Mouse (Mus musculus): ENCODE data around the gene Rhbg. TPM values are rescaled to one million over a fixed set of nuclear protein-coding genes. Genes with fewer than 3 reads are reported as not detected.
"Not testable (repeated sequence)": the region's sequence is repeated elsewhere in the genome, so short reads cannot be mapped to it uniquely, and the experiment has no call there.

Rhbg gene
- polyA plus RNA-seq, 1 experiment from 2014 or later, result 0.64 TPM

DNA sequence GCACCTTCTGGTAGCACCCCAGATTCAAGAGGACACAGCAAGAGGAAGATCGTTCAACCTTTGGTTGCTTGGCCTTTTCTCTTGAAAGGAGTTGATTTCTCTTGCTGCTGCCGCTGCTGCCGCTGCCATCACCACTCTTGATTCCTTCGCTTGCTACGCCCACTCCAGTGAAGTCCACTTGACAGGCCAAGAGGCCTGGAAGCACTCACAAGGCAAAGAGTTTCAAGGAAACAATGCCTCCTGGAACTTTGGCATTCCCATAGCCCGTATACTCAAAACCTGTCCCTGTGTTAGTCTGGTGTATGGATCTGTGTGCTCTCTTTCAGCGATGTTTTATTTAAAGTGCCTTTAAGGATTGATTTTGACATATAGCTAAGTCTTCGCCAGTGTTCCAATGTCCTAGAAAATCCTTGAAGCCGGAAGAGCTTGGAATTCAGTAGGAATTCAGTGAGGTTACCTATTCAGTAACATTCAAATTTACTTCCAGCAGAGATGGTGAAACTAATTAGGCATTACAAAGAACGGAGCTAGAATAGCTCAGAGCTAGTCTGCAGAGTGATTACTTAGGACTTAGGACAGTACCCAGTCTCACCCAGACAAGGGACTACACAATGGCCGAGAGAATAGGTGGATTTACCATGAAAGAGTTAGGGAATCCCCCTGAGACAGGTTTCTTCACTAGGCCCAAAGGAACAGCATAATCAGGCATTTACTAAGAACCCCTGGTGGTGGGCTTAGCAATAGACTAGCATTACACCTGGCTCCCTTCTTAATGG, 26.8 kb upstream of the Rhbg start:
- not testable (repeated sequence) for H3K9ac ChIP-seq; H3K4me2 ChIP-seq (replicated peaks); H3K36me3 ChIP-seq; H3K4me3 ChIP-seq; H3K9me3 ChIP-seq; H3K27me3 ChIP-seq; H3K4me1 ChIP-seq; ATAC-seq (ENCODE audit: insufficient number of reproducible peaks, insufficient read depth, low FRiP score, low TSS enrichment); H3K27ac ChIP-seq
- WGBS, result 63% methylated on average over 11 of the region's 11 CpGs

DNA sequence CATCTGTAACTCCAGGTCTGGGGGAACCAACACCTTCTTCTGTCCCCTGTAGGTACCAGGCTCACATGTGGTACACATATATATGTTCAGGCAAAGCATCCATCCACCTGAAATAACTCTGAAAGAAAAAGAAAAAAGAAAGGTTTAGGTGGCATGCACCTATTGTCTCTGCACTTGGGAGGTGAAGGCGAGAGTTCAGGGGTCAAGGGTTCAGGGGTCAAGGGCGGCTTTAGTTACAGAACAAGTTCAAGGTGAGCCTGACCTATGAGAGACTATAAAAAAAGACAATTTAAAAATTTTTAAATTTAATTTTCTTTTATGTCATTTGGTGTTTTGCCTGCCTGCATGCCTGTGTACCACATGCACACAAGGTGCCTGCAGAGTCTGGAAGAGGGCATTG, 25.5 kb upstream of the Rhbg start:
- 91% methylated on average over 2 of the region's 2 CpGs for WGBS
- H3K36me3 ChIP-seq, result no peaks in the 10 kb centered on the region

DNA sequence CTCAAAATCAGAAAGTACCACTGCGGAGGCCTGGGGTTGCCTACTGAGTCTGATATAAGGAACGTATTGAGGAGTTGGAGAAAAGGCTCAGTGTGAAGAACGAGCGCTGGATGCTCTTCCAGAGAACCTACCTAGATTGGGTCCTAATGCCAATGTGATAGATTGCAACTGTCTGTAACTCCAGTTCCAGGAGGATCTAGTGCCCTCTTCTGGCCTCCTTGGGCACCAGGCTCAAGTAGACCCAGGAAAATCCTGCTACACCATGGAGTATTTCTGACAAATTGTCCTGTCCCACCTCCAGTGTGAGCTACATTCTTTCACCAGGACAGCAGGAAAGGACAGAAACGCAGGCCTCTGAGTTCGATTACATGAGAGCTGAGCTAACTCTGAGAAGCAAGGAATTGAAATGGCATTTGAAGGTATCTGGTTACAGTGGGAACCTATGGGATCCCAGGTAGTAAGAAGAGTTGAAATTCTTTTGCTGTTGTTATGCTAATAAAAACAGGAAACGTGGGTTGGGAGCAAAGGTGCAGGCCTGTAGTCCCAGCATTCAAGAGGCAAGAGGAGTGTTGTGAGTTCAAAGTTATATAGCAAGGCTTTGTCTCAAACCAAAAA, 22.1 kb upstream of the Rhbg start:
- WGBS, result 47% methylated on average over 7 of the region's 7 CpGs
- no peak for ATAC-seq (ENCODE audit: insufficient number of reproducible peaks, insufficient read depth, low FRiP score, low TSS enrichment)

More for the DNA sequence above, 25.5 kb upstream of the Rhbg start:
- no peak overlapping the region for H3K4me2 ChIP-seq (replicated peaks)
- ATAC-seq (ENCODE audit: insufficient number of reproducible peaks, insufficient read depth, low FRiP score, low TSS enrichment), result no peak
- no peak overlapping the region for H3K9ac ChIP-seq
- no peak overlapping the region for H3K27ac ChIP-seq
- no peaks in the 10 kb centered on the region for H3K4me1 ChIP-seq
- no peaks in the 10 kb centered on the region for H3K27me3 ChIP-seq
- no peak overlapping the region for H3K4me3 ChIP-seq
- H3K9me3 ChIP-seq, result no peaks in the 10 kb centered on the region

DNA sequence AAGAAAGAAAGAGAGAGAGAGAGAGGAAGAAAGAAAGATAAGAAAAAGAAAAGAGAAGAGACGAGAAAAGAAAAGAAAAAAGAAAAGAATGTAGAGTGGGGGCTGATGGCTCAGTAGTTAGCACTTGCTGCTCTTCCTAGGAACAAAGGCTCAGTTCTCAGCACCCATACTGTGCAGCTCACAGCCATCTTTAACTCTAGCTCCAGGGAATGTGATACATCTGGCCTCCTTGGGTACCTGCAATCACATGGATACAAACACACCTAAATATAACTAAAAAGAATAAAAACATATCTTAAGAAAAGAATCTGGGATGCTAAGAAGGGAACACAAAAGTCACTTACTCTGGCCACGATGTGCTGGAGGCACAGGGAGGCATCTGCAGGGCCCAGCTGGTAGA, 21.6 kb upstream of the Rhbg start:
- H3K4me1 ChIP-seq, result no peaks in the 10 kb centered on the region
- no peak for ATAC-seq (ENCODE audit: insufficient number of reproducible peaks, insufficient read depth, low FRiP score, low TSS enrichment)
- H3K27ac ChIP-seq, result no peak overlapping the region
- no peak overlapping the region for H3K9ac ChIP-seq
- 92% methylated on average over 2 of the region's 2 CpGs for WGBS
- no peak overlapping the region for H3K4me2 ChIP-seq (replicated peaks)
- no peaks in the 10 kb centered on the region for H3K36me3 ChIP-seq
- H3K4me3 ChIP-seq, result no peak overlapping the region
- H3K27me3 ChIP-seq, result no peaks in the 10 kb centered on the region
- no peaks in the 10 kb centered on the region for H3K9me3 ChIP-seq

More for the DNA sequence above, 22.1 kb upstream of the Rhbg start:
- Histone ChIP-seq H3K9me3 (no peaks in the 10 kb centered on the region), H3K4me1 (no peaks in the 10 kb centered on the region), H3K27ac (no peak overlapping the region), H3K36me3 (no peaks in the 10 kb centered on the region), H3K9ac (no peak overlapping the region), H3K4me3 (no peak overlapping the region), H3K4me2 (replicated peaks) (no peak overlapping the region), H3K27me3 (no peaks in the 10 kb centered on the region)

DNA sequence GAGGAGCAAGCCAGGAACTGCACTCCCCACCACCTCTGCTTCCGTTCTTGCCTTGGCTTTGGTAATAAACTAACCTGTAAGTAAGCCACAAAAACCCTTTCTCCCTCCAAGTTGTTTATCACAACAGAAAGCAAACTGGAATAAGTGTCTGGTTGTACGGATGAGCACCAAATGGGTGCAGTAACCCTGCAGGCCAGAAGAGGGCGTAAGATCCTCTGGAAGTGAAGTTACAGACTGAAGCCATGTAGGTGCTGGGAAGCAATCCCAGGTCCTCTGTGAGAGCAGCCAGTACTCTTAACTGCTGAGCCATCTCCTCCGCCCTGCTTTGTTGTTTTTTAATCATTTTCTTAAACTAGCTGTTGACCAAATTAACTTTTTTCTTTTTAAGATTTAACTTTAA, 19.5 kb upstream of the Rhbg start:
- Histone ChIP-seq H3K4me1 (no peaks in the 10 kb centered on the region), H3K4me2 (replicated peaks) (no peak overlapping the region), H3K27ac (no peak overlapping the region), H3K9me3 (no peaks in the 10 kb centered on the region), H3K9ac (no peak overlapping the region), H3K27me3 (no peaks in the 10 kb centered on the region), H3K4me3 (no peak overlapping the region), H3K36me3 (no peaks in the 10 kb centered on the region)
- no peak for ATAC-seq (ENCODE audit: insufficient number of reproducible peaks, insufficient read depth, low FRiP score, low TSS enrichment)
- 90% methylated on average over 4 of the region's 4 CpGs for WGBS

DNA sequence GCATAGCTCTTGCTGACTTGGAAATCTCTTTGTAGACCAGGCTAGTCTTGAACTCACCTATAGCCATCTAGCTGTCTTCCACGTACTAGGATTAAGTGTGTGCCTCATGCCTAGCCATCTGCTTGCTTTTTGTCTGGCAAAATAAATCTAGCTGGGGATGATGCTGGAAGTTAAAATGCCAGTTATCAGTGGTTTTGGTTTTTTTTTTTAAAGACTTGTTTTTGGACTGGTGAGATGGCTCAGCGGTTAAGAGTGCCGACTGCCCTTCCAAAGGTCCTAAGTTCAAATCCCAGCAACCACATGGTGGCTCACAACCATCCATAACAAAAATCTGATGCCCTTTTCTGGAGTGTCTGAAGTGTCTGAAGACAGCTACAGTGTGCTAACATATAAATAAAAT, 17.4 kb upstream of the Rhbg start:
- ATAC-seq (ENCODE audit: insufficient number of reproducible peaks, insufficient read depth, low FRiP score, low TSS enrichment), result no peak
- no peaks in the 10 kb centered on the region for H3K9me3 ChIP-seq
- 91% methylated on average over 3 of the region's 3 CpGs for WGBS

DNA sequence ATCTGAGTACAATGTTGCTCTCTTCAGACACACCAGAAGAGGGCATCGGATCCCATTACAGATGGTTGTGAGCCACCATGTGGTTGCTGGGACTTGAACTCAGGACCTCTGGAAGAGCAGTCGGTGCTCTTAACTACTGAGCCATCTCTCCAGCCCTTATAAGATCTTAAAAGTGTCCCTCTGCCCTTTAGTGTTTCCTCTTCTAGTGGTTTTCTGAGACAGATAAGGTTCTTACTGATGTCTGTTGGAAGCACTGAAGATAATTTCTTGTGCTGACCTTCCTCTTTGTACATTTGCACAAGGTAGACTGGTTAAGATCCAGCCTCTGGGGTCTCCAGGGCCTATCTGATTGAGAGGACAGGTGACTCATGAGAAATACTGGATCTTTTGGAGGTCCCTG, 16.8 kb upstream of the Rhbg start:
- not testable (repeated sequence) for H3K27ac ChIP-seq; H3K9me3 ChIP-seq; H3K27me3 ChIP-seq; ATAC-seq (ENCODE audit: insufficient number of reproducible peaks, insufficient read depth, low FRiP score, low TSS enrichment); H3K4me3 ChIP-seq; H3K9ac ChIP-seq; H3K4me1 ChIP-seq; H3K4me2 ChIP-seq (replicated peaks); H3K36me3 ChIP-seq
- 89% methylated on average over 2 of the region's 2 CpGs for WGBS

More for the DNA sequence above, 17.4 kb upstream of the Rhbg start:
- H3K9ac ChIP-seq, result no peak overlapping the region
- no peaks in the 10 kb centered on the region for H3K36me3 ChIP-seq
- no peak overlapping the region for H3K4me2 ChIP-seq (replicated peaks)
- H3K4me1 ChIP-seq, result no peaks in the 10 kb centered on the region
- no peaks in the 10 kb centered on the region for H3K27me3 ChIP-seq
- no peak overlapping the region for H3K4me3 ChIP-seq
- no peak overlapping the region for H3K27ac ChIP-seq

DNA sequence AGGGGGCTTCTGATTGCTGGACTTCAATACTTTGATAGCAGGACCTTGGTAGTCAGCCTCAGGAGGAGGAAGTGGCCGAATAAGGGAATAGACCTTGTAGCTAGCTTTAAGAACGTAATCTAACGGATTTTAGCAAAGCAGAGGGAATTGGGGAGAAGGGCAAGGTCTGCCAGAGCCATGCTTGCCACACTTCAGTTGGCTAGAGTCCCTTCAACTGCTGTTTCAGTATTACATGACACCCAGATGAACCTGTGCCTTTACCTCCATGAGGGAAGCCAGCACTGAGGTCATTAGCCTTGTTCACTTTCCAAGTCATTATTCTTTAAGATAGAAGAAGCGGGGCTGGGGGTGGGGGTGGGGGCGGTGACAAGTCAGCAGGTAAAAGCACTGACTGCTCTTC, 14.5 kb upstream of the Rhbg start:
- Histone ChIP-seq H3K4me3 (no peak overlapping the region), H3K36me3 (no peaks in the 10 kb centered on the region), H3K4me1 (no peaks in the 10 kb centered on the region), H3K9me3 (no peaks in the 10 kb centered on the region), H3K27ac (no peak overlapping the region), H3K27me3 (no peaks in the 10 kb centered on the region), H3K4me2 (replicated peaks) (no peak overlapping the region), H3K9ac (no peak overlapping the region)
- no peak for ATAC-seq (ENCODE audit: insufficient number of reproducible peaks, insufficient read depth, low FRiP score, low TSS enrichment)
- 86% methylated on average over 5 of the region's 5 CpGs for WGBS

DNA sequence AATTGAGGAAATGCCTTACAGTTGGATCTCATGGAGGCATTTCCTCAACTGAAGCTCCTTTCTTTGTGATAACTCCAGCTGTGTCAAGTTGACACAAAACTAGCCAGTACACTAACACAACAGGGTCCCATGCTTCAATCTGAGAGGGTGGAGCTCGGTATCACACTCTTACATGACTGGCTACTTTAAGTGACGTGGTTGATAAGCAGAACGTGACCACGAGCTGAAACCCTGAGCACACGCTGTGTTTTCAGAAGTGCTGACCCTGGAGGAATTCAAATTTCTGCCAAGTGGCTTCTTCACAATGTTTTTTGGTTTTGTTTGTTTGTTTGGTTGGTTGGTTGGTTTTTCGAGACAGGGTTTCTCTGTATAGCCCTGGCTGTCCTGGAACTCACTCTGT, 13.5 kb upstream of the Rhbg start:
- not testable (repeated sequence) for H3K36me3 ChIP-seq; H3K27me3 ChIP-seq; H3K4me3 ChIP-seq; H3K27ac ChIP-seq; ATAC-seq (ENCODE audit: insufficient number of reproducible peaks, insufficient read depth, low FRiP score, low TSS enrichment); H3K9me3 ChIP-seq; H3K9ac ChIP-seq; H3K4me1 ChIP-seq; H3K4me2 ChIP-seq (replicated peaks)
- WGBS, result 85% methylated on average over 6 of the region's 6 CpGs

DNA sequence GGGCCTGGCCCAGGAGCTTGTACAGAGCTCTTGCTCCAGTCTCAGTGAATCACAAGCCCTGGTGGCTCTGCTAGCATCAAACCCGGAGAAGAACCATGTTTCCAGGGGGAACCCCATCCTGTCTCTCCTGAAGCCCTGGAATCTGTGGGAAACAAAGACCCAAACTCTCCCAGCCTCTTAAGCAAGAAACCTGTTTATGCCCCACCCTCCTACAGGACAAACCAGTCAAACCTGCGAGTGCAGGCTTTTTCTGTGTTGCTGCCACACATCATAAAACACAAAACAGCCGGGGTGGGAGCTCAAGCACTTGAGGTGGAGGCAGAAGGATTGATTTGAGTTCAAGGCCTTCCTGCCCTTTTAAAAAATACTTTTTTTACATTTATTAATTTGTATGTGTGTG, 7.8 kb upstream of the Rhbg start:
- Histone ChIP-seq H3K27me3 (0 out of 2 replicates have a peak, but pooled peaks cover 3% of the 10 kb centered on the region), H3K9me3 (no peaks in the 10 kb centered on the region), H3K4me3 (no peak overlapping the region), H3K9ac (no peak overlapping the region), H3K36me3 (no peaks in the 10 kb centered on the region), H3K4me2 (replicated peaks) (no peak overlapping the region), H3K4me1 (no peaks in the 10 kb centered on the region), H3K27ac (no peak overlapping the region)
- no peak for ATAC-seq (ENCODE audit: insufficient number of reproducible peaks, insufficient read depth, low FRiP score, low TSS enrichment)
- WGBS, result 68% methylated on average over 3 of the region's 3 CpGs

DNA sequence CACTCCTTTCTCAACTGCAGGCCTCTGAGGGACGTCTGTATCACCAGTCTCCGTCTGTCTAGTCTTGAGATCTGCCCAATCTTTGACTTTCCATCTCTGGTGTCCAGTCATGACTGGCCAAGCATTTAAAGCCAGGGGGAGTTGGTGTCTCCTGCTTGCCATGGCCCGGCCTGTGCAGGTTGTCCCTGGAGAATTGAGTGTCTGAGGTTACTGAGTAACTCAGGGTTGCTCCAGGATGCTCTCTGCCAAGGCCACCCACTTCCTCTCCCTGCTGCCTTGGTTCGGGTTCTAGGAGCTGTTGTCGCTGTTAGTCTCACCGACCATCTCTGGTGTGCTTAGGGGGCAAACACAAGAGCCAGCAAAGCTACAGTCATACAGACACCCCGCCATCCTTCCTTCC, 1.9 kb upstream of the Rhbg start:
- H3K9ac ChIP-seq, result no peak overlapping the region
- H3K9me3 ChIP-seq, result no peaks in the 10 kb centered on the region
- no peaks in the 10 kb centered on the region for H3K4me1 ChIP-seq
- peaks cover 43% of the 10 kb centered on the region for H3K27me3 ChIP-seq
- no peak for ATAC-seq (ENCODE audit: insufficient number of reproducible peaks, insufficient read depth, low FRiP score, low TSS enrichment)
- H3K4me3 ChIP-seq, result no peak overlapping the region
- H3K4me2 ChIP-seq (replicated peaks), result no peak overlapping the region
- WGBS, result 70% methylated on average over 7 of the region's 7 CpGs
- no peak overlapping the region for H3K27ac ChIP-seq
- H3K36me3 ChIP-seq, result no peaks in the 10 kb centered on the region

DNA sequence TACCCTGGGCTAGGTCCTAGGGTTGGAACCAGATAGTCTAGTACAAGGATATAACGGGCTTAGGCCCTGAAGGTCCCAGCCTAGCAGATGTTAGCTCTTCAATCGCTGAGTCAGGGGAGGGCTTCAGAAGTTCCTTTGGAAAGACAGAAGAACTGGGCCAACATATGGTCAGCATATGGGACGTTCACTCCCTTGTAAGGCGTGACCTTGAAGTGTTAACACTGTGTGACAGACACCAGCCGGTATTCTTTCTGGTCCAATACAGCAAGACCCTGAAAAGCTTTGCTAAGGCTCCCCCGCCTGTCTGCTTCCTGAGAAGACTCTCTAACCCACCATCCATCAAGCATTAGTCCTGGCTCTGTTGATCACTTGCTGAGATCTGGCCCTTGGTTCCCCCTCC, 1.4 kb upstream of the Rhbg start:
- Histone ChIP-seq H3K36me3 (no peaks in the 10 kb centered on the region), H3K27me3 (peaks cover 43% of the 10 kb centered on the region), H3K4me1 (no peaks in the 10 kb centered on the region), H3K9me3 (no peaks in the 10 kb centered on the region), H3K4me3 (no peak overlapping the region), H3K27ac (no peak overlapping the region), H3K9ac (no peak overlapping the region), H3K4me2 (replicated peaks) (no peak overlapping the region)
- no peak for ATAC-seq (ENCODE audit: insufficient number of reproducible peaks, insufficient read depth, low FRiP score, low TSS enrichment)
- WGBS, result 69% methylated on average over 6 of the region's 6 CpGs

Measured in embryonic facial prominence, embryonic 12.5 days (tissue).